Mouse (Mus musculus) thymus, postnatal 10 days (tissue): ENCODE measurements around the gene Isg20l2.
"Not testable (repeated sequence)": the region's sequence is repeated elsewhere in the genome, so short reads cannot be mapped to it uniquely, and the experiment has no call there.

ENCODE experiments used
- DNase-seq, 2 experiments: peaks; one replicate each; pipeline ENCODE4 v3.0.0; 2021; ENCODE audit warnings: low spot score in 2 of 2

The Isg20l2 gene

GRCm38 (mm10) chr3:87930078-87930795, at the start of gene Isg20l2, which contains the start of gene Rrnad1:
Gene Isg20l2 (plus strand): TSS chr3:87930314.
Gene Rrnad1 (minus strand): TSS chr3:87930717.
- DNase-seq, result peak; percentile 93 to 95

GRCm38 (mm10) chr3:87884291-87884690, 45.8 kb upstream of the Isg20l2 start:
- DNase-seq, result no peak

GRCm38 (mm10) chr3:87884708-87885251, 45.3 kb upstream of the Isg20l2 start:
- peak; percentile 56 to 59 for DNase-seq

DNA sequence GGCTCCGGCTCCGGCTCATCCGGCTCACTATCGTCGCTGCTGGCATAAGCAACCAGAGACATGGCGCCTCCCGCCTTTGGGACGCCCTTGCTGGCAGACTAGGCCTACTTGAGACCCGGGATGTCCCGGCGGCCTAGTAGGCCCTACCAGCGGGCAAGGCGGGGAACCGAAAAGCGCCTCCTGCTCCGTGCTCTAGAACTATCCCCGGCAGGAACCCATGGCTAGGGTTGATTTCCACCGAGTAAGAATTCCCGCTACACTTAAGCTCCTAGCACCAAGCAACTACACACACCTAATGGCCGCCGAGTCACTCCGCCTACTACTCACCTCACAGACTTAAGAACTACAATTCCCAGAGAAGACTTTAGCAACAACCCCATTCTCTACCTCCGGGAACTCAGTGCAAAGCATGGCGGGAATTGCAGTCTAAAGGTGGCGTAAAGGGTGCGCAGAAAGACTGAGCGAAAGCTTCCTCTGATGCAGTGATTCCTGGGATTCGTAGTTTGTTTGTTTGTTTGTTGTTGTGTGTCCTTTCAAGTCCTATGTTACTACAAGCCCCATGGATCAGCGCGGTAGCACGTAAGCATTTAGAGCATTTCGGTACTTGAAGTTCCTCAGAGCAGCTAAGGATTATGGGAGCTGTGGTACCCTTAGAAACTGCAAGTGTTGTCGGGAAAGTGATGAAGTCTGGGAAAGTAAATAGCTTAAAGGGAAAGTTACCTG, 44.7 kb upstream of the Isg20l2 start, which contains the start of gene Prcc:
Gene Prcc (minus strand): TSS at position 328 of the 723 bp plus-strand sequence.
- DNase-seq, result peak; percentile 83 to 91

- DNase-seq, result peak in 1 of 2 experiments; percentile 66
These were observed 44.1 kb upstream of the Isg20l2 start for GRCm38 (mm10) chr3:87886004-87886365.

GRCm38 (mm10) chr3:87886416-87886815, 43.7 kb upstream of the Isg20l2 start:
- no peak for DNase-seq

DNA sequence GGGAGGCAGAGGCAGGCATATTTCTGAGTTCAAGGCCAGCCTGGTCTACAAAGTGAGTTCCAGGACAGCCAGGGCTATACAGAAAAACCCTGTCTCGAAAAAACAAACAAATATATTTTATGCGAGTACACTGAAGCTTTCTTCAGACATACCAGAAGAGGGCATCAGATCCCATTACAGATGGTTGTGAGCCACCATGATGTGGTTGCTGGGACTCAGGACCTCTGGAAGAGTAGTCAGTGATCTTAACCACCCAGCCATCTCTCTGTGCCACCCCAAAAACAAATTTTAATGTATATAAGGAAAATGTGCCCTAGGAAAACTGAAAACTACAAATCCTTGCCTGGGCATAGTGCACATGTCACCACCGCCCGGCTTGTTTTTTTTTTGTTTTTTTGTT, 42.7 kb upstream of the Isg20l2 start:
- not testable (repeated sequence) for DNase-seq

DNA sequence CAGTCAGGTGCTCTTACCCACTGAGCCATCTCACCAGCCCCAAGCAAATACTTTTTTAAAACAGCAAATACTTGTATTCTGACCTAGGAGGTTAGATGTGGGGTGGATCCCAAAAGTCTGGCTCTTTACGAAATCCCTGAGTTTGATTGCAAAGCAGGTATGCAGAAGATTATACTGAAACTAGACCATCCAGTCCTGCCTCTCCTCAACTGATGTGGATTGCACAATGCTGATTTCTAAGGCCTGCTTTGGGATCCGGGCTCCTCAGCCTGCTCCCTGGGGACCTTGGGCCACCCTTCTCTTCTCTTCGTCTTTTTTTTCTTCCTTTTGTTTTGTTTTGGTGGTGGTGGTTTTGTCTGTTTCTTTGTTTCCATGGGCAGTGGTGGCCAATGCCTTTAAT, 38.6 kb upstream of the Isg20l2 start:
- no peak for DNase-seq

- no peak for DNase-seq
These were observed 36.7 kb upstream of the Isg20l2 start for GRCm38 (mm10) chr3:87893367-87893905.

DNA sequence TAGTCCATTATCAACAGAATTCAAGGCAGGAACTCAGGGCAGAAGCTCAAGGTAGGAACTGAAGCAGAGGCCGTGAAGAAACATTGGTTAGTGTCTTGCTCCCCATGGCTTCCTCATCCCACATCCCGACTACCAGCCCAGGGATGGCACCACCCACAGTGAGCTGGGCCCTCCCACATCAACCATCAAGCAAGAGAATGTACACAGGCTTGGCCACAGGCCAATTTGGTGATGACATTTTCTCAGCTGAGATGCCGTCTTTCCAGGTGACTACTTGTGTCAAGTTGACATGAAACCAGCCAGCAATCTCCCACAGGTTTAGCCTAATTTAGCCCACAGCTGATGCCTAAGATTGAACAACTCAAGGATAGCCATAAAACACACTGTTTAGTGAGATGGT, 30.8 kb upstream of the Isg20l2 start:
- no peak for DNase-seq

DNA sequence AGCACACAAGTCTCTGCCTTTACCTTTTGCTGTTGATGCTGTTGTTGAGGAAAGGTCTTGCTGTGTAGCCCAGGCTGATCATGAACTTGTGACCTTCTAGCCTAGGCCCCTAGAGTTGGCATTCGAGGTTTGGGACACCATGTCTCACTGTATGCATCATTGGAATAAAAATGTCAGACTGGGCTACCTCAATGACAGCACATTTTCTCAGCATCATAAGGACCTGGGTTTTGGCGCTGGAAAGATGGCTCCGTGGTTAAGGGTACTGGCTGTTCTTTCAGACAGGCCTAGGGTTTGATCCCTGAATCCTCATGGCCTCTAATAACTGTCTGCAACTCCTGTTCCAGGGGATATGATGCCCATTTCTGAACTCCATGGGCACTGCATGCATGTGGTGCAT, 30.3 kb upstream of the Isg20l2 start:
- no peak for DNase-seq

DNA sequence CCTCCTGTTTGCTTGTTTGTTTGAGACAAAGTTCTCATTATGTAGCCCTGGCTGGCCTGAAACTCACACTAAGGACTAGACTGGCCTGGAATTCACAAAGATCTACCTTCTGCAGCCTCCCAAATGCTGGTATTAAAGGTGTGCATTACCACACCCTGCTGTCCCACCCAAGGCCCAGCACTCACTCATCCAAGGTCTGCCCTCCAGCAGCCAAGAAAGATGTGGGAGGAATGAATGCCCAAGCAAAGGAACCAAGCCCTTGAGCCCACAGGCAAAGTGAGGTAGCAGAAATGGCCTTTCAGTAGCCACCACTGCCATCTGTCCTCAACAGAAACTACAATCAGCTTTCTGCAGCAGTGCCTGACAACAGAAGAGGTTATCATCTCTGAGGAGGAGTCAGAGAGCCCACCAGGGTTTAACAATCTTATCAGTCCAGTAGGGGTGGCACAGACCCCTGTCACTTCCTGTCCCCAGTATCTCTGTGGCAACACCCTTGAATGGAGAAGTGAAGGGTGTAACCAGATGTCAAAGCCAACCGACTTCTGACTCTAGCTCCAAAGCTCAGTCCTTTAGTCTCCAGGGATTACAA, 29.0 kb upstream of the Isg20l2 start:
- no peak for DNase-seq

DNA sequence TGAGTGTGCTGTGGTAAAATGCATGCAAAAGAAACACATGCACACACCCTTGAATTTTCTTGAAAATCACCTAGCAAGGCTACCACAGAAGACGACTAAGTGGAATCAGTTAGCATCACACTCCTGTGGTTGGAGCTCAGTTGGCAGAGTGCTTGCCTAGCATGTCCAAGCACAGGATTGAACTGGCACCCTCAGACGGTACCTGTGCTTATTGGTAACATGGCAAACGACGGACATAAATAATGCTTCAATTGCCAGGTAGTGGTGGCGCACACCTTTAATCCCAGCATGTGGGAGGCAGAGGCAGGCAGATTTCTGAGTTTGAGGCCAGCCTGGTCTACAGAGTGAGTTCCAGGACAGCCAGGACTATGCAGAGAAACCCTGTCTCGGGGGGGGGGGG, 28.2 kb upstream of the Isg20l2 start:
- not testable (repeated sequence) for DNase-seq

GRCm38 (mm10) chr3:87903821-87904220, 26.3 kb upstream of the Isg20l2 start:
- DNase-seq, result no peak

DNA sequence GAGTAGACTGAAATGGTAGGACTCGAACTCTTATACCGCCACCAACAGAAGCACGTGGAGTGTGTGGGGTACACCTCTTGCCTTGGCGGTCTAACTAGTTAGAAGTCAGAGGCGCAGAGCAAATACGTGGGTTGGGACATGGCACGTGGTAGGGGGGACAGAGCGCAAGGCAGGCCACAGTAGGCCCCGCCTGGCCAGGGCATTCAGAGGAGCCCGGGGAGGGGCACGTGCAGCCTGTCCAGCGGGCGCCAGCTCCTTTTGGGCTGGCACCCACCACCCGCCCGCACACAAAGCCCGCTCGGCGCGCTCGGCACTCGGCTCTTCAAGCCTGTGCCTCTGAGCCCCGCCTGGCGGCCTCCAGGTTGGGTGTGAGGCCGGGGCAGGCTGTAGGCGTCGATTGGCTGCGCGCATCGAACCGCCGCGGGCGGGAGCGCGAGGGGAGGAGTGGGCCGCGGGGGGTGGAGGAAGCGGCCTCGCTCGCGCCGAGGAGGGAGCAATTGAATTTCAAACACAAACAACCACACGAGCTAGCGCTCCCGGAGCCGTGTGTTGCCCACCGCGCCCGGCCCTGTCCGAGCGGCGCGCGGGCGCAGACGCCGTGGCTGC, 24.1 kb upstream of the Isg20l2 start, which contains the start of gene Hdgf:
Gene Hdgf (plus strand): TSS at position 442 of the 606 bp plus-strand sequence.
- DNase-seq, result peak; percentile 91 to 93

GRCm38 (mm10) chr3:87906601-87906980, 23.5 kb upstream of the Isg20l2 start:
- DNase-seq, result peak; percentile 15 to 32

DNA sequence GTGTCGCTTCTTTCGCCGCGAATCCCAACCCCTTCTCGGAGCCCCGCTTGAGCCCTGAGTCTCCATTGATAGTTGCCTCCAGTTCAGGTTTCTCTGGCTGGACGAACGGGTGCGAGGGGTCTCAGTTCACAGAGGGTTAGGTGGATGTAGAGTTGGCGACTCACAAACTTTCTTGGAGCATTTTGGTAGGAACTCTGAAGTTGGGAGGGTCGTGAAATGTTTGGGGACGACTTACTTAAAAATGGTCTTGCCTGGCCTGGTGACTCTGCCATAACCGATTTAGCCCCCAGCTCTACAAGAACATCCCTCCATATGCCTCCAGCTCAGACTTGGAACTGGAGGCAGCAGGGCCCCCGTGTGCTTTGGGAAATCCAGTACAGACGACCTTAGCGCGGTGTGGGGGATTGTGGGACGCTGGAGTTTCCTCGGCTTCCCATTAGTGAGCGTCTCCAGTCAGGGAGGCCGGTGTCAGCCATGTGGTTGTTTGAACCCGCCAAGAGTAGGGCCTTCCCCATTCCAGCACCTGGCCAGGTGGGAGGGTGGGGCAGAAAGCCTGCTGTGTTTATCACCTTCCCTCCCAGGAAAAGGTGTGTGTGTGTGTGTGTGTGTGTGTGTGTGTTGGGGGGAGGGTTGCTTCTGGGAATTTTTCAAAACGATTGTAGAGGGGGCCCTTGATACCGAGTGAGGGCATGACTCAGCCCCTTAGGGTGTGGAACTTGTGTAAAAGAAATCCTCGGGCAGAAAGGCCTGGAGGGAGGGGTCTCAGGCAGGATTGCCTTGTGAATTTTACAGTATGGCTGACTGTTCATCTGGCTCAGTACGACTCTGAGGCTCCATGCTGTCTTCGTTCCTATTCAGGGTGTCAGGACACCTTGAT, 22.9 kb upstream of the Isg20l2 start:
- peak in 1 of 2 experiments; percentile 23 for DNase-seq

DNA sequence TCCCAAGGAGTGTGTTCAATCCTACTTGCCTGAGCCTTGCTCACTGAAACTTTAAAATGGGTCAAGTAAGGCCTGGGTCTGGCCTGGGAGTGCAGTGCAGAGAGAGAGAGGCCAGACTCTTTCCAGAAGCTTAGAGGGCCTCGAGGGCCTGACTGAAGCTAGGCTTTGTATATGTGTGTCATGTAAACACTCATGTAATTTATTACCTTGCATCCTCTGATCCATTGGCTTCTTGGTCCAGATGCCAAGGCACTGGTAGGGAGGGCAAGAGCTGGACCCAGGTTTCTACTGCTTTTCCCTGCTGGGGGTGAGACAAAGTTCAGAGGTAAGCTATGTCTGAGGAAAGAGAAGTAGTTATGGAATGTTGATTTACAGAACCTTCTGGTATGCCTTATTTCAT, 22.2 kb upstream of the Isg20l2 start:
- DNase-seq, result no peak

DNA sequence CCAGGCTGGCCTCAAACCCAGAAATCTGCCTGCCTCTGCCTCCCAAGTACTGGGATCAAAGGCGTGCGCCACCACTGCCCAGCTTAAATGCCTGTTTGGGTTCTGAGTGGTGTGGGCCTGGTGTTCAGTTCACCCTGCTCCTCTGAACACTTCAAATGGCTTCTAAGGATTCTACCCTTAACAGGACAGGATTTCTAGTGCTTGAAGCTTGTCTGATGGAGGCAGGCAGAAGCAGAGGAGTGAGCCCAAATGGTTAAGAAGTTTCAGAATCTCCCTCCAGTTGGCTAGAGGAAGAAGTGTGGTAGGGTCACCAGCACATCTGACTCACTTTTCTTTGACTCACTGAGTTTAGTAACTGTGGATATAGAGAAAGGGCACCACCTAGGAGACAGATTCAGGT, 20.7 kb upstream of the Isg20l2 start:
- no peak for DNase-seq

GRCm38 (mm10) chr3:87909874-87910273, 20.2 kb upstream of the Isg20l2 start:
- DNase-seq, result no peak
